Mouse (Mus musculus) c-Kit-positive CD71-negative TER-119-negative erythroid progenitor cells, embryonic 14.5 days (primary cell): Measurements from ENCODE around the gene Pde4d.
"Not testable (repeated sequence)": the region's sequence is repeated elsewhere in the genome, so short reads cannot be mapped to it uniquely, and the experiment has no call there.

ENCODE experiments used
- DNase-seq: peaks from one replicate; pipeline ENCODE4 v3.0.0-alpha.2; 2013; ENCODE audit warnings: low read depth

Pde4d gene

GRCm38 (mm10) chr13:109891194-109891909 is 1441.6 kb downstream of the Pde4d start:
- DNase-seq, result no peak

GRCm38 (mm10) chr13:109891910-109892265 is 1442.1 kb downstream of the Pde4d start:
- DNase-seq, result no peak

- DNase-seq, result no peak
These were observed 1450.0 kb downstream of the Pde4d start for GRCm38 (mm10) chr13:109899442-109900428.

GRCm38 (mm10) chr13:109901811-109902210 is 1452.1 kb downstream of the Pde4d start:
- no peak for DNase-seq

GRCm38 (mm10) chr13:109902460-109902854 is 1452.7 kb downstream of the Pde4d start:
- not testable (repeated sequence) for DNase-seq

- peak; percentile 47 for DNase-seq
These were observed 1453.4 kb downstream of the Pde4d start for GRCm38 (mm10) chr13:109902855-109903763.

GRCm38 (mm10) chr13:109903764-109904510 is 1454.2 kb downstream of the Pde4d start:
- DNase-seq, result no peak

GRCm38 (mm10) chr13:109906342-109906888 is 1456.7 kb downstream of the Pde4d start:
- DNase-seq, result no peak

- DNase-seq, result peak; percentile 74
These were observed 1457.9 kb downstream of the Pde4d start for GRCm38 (mm10) chr13:109907634-109908033.

GRCm38 (mm10) chr13:109908386-109908785 is 1458.6 kb downstream of the Pde4d start:
- DNase-seq, result no peak

- no peak for DNase-seq
These were observed 1459.4 kb downstream of the Pde4d start for GRCm38 (mm10) chr13:109909111-109909510.

GRCm38 (mm10) chr13:109910915-109911314 is 1461.2 kb downstream of the Pde4d start:
- DNase-seq, result no peak

GRCm38 (mm10) chr13:109912635-109913034 is 1462.9 kb downstream of the Pde4d start:
- no peak for DNase-seq

GRCm38 (mm10) chr13:109914246-109914645 is 1464.5 kb downstream of the Pde4d start:
- DNase-seq, result no peak

GRCm38 (mm10) chr13:109914846-109915245 is 1465.1 kb downstream of the Pde4d start:
- no peak for DNase-seq

- DNase-seq, result no peak
These were observed 1465.8 kb downstream of the Pde4d start for GRCm38 (mm10) chr13:109915501-109915900.

- no peak for DNase-seq
These were observed 1466.2 kb downstream of the Pde4d start for GRCm38 (mm10) chr13:109915964-109916363.

GRCm38 (mm10) chr13:109917551-109917950 is 1467.8 kb downstream of the Pde4d start:
- DNase-seq, result no peak

GRCm38 (mm10) chr13:109918631-109919030 is 1468.9 kb downstream of the Pde4d start:
- no peak for DNase-seq

- no peak for DNase-seq
These were observed 1470.5 kb downstream of the Pde4d start for GRCm38 (mm10) chr13:109920256-109920655.
